Mouse (Mus musculus): ENCODE results near the gene Endog.

GRCm38 (mm10) chr2:30123729-30124471, 47.4 kb upstream of the Endog start:
- TF ChIP-seq CTCF (IDR thresholded peaks at IDR 0.05; ENCODE audit: low read depth, low read length) (no peak), GATA1 (IDR thresholded peaks at IDR 0.05; ENCODE audit: borderline replicate concordance, low read length) (no peak), TAL1 (conservative IDR thresholded peaks at IDR 0.05; ENCODE audit: low read depth, low read length) (no peak)

Data from G1E (cell line).